Mouse (Mus musculus): ENCODE measurements around the gene Agrn. TPM values are rescaled to one million over a fixed set of nuclear protein-coding genes. Genes with fewer than 3 reads are reported as not detected.

Agrn gene
- total and polyA plus RNA-seq, 3 experiments, result 1.7 to 10.6 (median 3.4) TPM

DNA sequence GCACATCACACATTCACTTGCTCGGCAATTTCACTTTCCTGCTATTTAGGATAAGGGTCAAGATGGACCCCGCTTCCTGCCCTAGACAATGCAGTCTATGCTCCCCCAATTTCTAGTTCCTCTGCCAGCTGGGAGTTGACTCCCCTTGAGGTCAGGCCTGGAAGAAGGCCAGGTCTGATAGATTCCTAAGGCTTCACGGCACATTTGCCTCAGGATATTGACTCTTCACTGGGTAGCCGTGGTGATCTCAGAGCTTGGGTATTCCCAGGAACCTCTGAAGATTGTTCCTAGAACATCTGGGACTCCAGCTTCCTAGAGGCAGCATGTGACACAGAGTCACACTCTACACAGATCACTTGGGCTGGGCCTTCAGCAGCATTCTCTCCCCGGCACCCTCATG, 68.5 kb downstream of the Agrn start:
- H3K4me3 ChIP-seq (replicated peaks in 1 of 3; ENCODE audit: low read depth in 2 of 3, low read length in 2 of 3, poor library complexity in 1 of 3), result no peak overlapping the region
- no peaks in the 10 kb centered on the region for H3K79me2 ChIP-seq (replicated peaks; ENCODE audit: control insufficient read depth, extremely low read depth, insufficient read depth, poor library complexity, severe bottlenecking)
- peaks cover 0 to 13% of the 10 kb centered on the region in 2 experiments; a peak in 2 of 4 replicates for H3K4me1 ChIP-seq (ENCODE audit: control insufficient read depth in 1 of 2, insufficient read depth in 2 of 2)
- peaks cover 23 to 53% of the 10 kb centered on the region in 2 experiments for H3K36me3 ChIP-seq (replicated peaks in 1 of 2; ENCODE audit: control insufficient read depth in 1 of 2, insufficient read depth in 1 of 2, low read length in 1 of 2)
- no peak overlapping the region for H3K9ac ChIP-seq (ENCODE audit: insufficient read depth, low read depth)
- H3K9me3 ChIP-seq (replicated peaks; ENCODE audit: low read length), result no peaks in the 10 kb centered on the region
- in situ Hi-C loops (cut with MboI; ENCODE audit: low pct_ligation_motif_present, low pct_unique_long_range_greater_than_20kb, low sequenced_read_pairs), result loop anchor here (10.0 kb wide), 1 partner anchor 46 kb away; no protein-coding TSS in a partner anchor
- no peaks in the 10 kb centered on the region for H3K27me3 ChIP-seq (replicated peaks)
- DNase-seq (ENCODE audit: extremely low read depth), result no peak
- H3K4me2 ChIP-seq (ENCODE audit: insufficient read depth, low read depth, poor library complexity, severe bottlenecking), result no peak overlapping the region
- no peak overlapping the region for H3K27ac ChIP-seq (ENCODE audit: insufficient read depth, low read depth)
- dilution Hi-C loops (cut with MboI; ENCODE audit: extremely low pct_ligation_motif_present, extremely low pct_unique_long_range_greater_than_20kb, low sequenced_read_pairs), result no loop called here
- TF ChIP-seq MYC (IDR thresholded peaks at IDR 0.05; ENCODE audit: low read depth, low read length) (no peak), HCFC1 (IDR thresholded peaks at IDR 0.05; ENCODE audit: low read depth, low read length) (no peak), CTCF (conservative IDR thresholded peaks at IDR 0.05 in 1 of 2, IDR thresholded peaks at IDR 0.05 in 1 of 2; ENCODE audit: low read depth in 2 of 2, low read length in 2 of 2) (no peak), E2F4 (IDR thresholded peaks at IDR 0.05; ENCODE audit: insufficient replicate concordance, low read depth, low read length) (no peak)

DNA sequence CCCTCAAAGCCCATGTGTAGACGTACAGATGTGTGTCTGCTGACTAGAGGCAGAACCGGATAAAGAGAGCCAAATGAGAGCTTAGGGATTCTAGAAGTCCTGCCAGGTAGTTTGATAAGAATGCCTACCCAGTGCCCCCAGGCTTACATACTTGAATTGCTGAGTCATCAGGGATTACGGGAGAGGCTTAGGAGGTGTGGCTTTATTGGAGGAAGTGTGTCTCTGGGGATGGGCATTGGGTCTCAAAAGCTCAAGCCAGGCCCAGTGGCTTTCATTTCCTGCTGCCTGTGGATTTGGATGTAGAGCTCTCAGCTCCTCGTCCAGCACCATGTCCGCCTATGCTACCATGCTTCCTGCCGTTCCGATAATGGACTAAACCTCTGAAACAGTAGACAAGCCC, 70.4 kb downstream of the Agrn start:
- no peak overlapping the region for H3K4me3 ChIP-seq (replicated peaks in 1 of 3; ENCODE audit: low read depth in 2 of 3, low read length in 2 of 3, poor library complexity in 1 of 3)
- TF ChIP-seq POLR2A (IDR thresholded peaks at IDR 0.05; ENCODE audit: low read depth, low read length) (no peak), MAFK (IDR thresholded peaks at IDR 0.05; ENCODE audit: insufficient replicate concordance, low read length) (peak; percentile 75; the same call in 1 of the 2 replicates)
- no peaks in the 10 kb centered on the region for H3K79me2 ChIP-seq (replicated peaks; ENCODE audit: control insufficient read depth, extremely low read depth, insufficient read depth, poor library complexity, severe bottlenecking)
- no peak overlapping the region for H3K9ac ChIP-seq (ENCODE audit: insufficient read depth, low read depth)
- H3K9me3 ChIP-seq (replicated peaks; ENCODE audit: low read length), result no peaks in the 10 kb centered on the region
- no peak for DNase-seq (ENCODE audit: extremely low read depth)
- H3K4me2 ChIP-seq (ENCODE audit: insufficient read depth, low read depth, poor library complexity, severe bottlenecking), result no peak overlapping the region
- dilution Hi-C loops (cut with MboI; ENCODE audit: extremely low pct_ligation_motif_present, extremely low pct_unique_long_range_greater_than_20kb, low sequenced_read_pairs), result no loop called here
- in situ Hi-C loops (cut with MboI; ENCODE audit: low pct_ligation_motif_present, low pct_unique_long_range_greater_than_20kb, low sequenced_read_pairs), result loop anchor here (10.0 kb wide), 1 partner anchor 48 kb away; no protein-coding TSS in a partner anchor
- no peaks in the 10 kb centered on the region for H3K27me3 ChIP-seq (replicated peaks)
- peaks cover 0 to 7% of the 10 kb centered on the region in 2 experiments; a peak in 2 of 4 replicates for H3K4me1 ChIP-seq (ENCODE audit: control insufficient read depth in 1 of 2, insufficient read depth in 2 of 2)
- peaks cover 42 to 72% of the 10 kb centered on the region in 2 experiments for H3K36me3 ChIP-seq (replicated peaks in 1 of 2; ENCODE audit: control insufficient read depth in 1 of 2, insufficient read depth in 1 of 2, low read length in 1 of 2)
- H3K27ac ChIP-seq (ENCODE audit: insufficient read depth, low read depth), result no peak overlapping the region

DNA sequence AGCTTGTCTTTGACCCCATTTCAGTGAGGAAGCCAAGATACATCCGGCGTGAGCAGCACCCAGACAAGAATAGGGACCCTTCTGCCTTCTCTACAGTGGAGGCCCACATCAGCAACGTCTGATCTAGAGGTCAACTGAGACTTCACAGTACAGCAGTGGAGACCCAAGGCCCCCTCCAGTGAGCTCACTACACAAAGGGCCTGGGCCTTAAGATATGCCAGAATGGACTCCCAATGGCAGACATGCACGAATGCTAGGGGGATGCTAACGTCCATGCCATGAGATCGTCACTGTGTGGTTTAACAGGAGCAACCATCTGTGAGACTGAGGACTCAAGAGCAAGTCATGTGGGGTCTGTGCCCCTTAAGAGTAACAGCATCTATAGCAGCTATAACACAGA, 71.9 kb downstream of the Agrn start:
- Histone ChIP-seq H3K4me3 (replicated peaks in 1 of 3; ENCODE audit: low read depth in 2 of 3, low read length in 2 of 3, poor library complexity in 1 of 3) (no peak overlapping the region), H3K9me3 (replicated peaks; ENCODE audit: low read length) (no peaks in the 10 kb centered on the region), H3K4me2 (ENCODE audit: insufficient read depth, low read depth, poor library complexity, severe bottlenecking) (no peak overlapping the region), H3K79me2 (replicated peaks; ENCODE audit: control insufficient read depth, extremely low read depth, insufficient read depth, poor library complexity, severe bottlenecking) (no peaks in the 10 kb centered on the region), H3K4me1 (ENCODE audit: control insufficient read depth in 1 of 2, insufficient read depth in 2 of 2) (peaks cover 0 to 7% of the 10 kb centered on the region in 2 experiments; a peak in 2 of 4 replicates), H3K27ac (ENCODE audit: insufficient read depth, low read depth) (no peak overlapping the region), H3K36me3 (replicated peaks in 1 of 2; ENCODE audit: control insufficient read depth in 1 of 2, insufficient read depth in 1 of 2, low read length in 1 of 2) (peaks cover 57 to 84% of the 10 kb centered on the region in 2 experiments), H3K9ac (ENCODE audit: insufficient read depth, low read depth) (no peak overlapping the region), H3K27me3 (replicated peaks) (no peaks in the 10 kb centered on the region)
- dilution Hi-C loops (cut with MboI; ENCODE audit: extremely low pct_ligation_motif_present, extremely low pct_unique_long_range_greater_than_20kb, low sequenced_read_pairs) (no loop called here), in situ Hi-C loops (cut with MboI; ENCODE audit: low pct_ligation_motif_present, low pct_unique_long_range_greater_than_20kb, low sequenced_read_pairs) (loop anchor here (10.0 kb wide), 1 partner anchor 49 kb away; no protein-coding TSS in a partner anchor)
- no peak for DNase-seq (ENCODE audit: extremely low read depth)
- TF ChIP-seq ELF1 (IDR thresholded peaks at IDR 0.05; ENCODE audit: low read depth, low read length) (no peak), NELFE (IDR thresholded peaks at IDR 0.05; ENCODE audit: low read depth, low read length) (no peak), MEF2A (IDR thresholded peaks at IDR 0.05; ENCODE audit: borderline replicate concordance, low read depth, low read length) (no peak), ETS1 (conservative IDR thresholded peaks at IDR 0.05; ENCODE audit: low read depth, low read length) (no peak), JUND (conservative IDR thresholded peaks at IDR 0.05; ENCODE audit: low read depth, low read length) (no peak), PAX5 (IDR thresholded peaks at IDR 0.05; ENCODE audit: low read length) (no peak), POLR2AphosphoS2 (IDR thresholded peaks at IDR 0.05; ENCODE audit: low read depth, low read length) (no peak), USF1 (IDR thresholded peaks at IDR 0.05; ENCODE audit: low read depth, low read length) (no peak), CTCF (conservative IDR thresholded peaks at IDR 0.05 in 1 of 2, IDR thresholded peaks at IDR 0.05 in 1 of 2; ENCODE audit: low read depth in 2 of 2, low read length in 2 of 2) (no peak), CHD1 (IDR thresholded peaks at IDR 0.05; ENCODE audit: low read depth, low read length) (no peak), ZC3H11A (IDR thresholded peaks at IDR 0.05; ENCODE audit: low read depth, low read length) (no peak), MXI1 (IDR thresholded peaks at IDR 0.05; ENCODE audit: low read depth, low read length) (no peak), RCOR1 (conservative IDR thresholded peaks at IDR 0.05; ENCODE audit: low read depth, low read length) (no peak)
